Mouse (Mus musculus) ES-E14 (cell line): ENCODE data around the gene Cactin. TPM values are rescaled to one million over a fixed set of nuclear protein-coding genes. Genes with fewer than 3 reads are reported as not detected.
A peak's percentile ranks its signal among the peaks of the same experiment; 100 is the strongest.

Source experiments
- DNase-seq: peaks from one replicate; pipeline ENCODE4 v3.0.0-alpha.2; 2013; ENCODE audit warnings: low read depth, low spot score
- H3K27ac ChIP-seq: 2 replicates; pipeline ENCODE4 v1.5.1; 2012; ENCODE audit warnings: low read depth, mild to moderate bottlenecking, low read length, moderate library complexity, mixed read lengths; ENCODE audit not compliant: poor library complexity, insufficient read depth, severe bottlenecking
- H3K36me3 ChIP-seq: 2 replicates; pipeline ENCODE4 v1.6.1; 2012; ENCODE audit warnings: mild to moderate bottlenecking, low read length, moderate library complexity, mixed read lengths; ENCODE audit not compliant: control insufficient read depth, poor library complexity, insufficient read depth, severe bottlenecking
- H3K4me1 ChIP-seq, 2 experiments: fragments of 150-350 bp in 1 of 2; sonication (generic) in 1 of 2; 2 replicates each; pipeline ENCODE4 v1.6.1; 2012; ENCODE audit warnings: low read length in 2 of 2, mild to moderate bottlenecking in 1 of 2, mixed read lengths in 1 of 2; ENCODE audit not compliant: control insufficient read depth in 2 of 2, insufficient read depth in 2 of 2, poor library complexity in 1 of 2
- H3K4me3 ChIP-seq, 2 experiments: fragments of 150-350 bp in 1 of 2; sonication (generic) in 1 of 2; 2 replicates each; pipeline ENCODE4 v1.5.1; 2012; ENCODE audit warnings: low read length in 2 of 2, low read depth in 1 of 2, mild to moderate bottlenecking in 1 of 2, mixed read lengths in 1 of 2; ENCODE audit not compliant: insufficient read depth in 1 of 2, poor library complexity in 1 of 2, severe bottlenecking in 1 of 2
- H3K9ac ChIP-seq: 2 replicates; pipeline ENCODE4 v1.6.1; 2012; ENCODE audit warnings: low read depth, mild to moderate bottlenecking, low read length, mixed read lengths; ENCODE audit not compliant: poor library complexity, insufficient read depth, severe bottlenecking
- H3K9me3 ChIP-seq: fragments of 150-350 bp; sonication (generic); 2 replicates; pipeline ENCODE4 v1.6.1; 2012; ENCODE audit warnings: low read depth, mild to moderate bottlenecking, low read length; ENCODE audit not compliant: control insufficient read depth, insufficient read depth
- CHD2 ChIP-seq: IDR thresholded peaks from 2 replicates; pipeline ENCODE4 v1.6.1; 2014; ENCODE audit warnings: mild to moderate bottlenecking, low read depth, low read length, inconsistent platforms
- HCFC1 ChIP-seq: IDR thresholded peaks from 2 replicates; pipeline ENCODE4 v1.6.1; 2012; ENCODE audit warnings: low read length, inconsistent platforms, borderline replicate concordance; ENCODE audit not compliant: insufficient read depth
- MAFK ChIP-seq: IDR thresholded peaks from 2 replicates; pipeline ENCODE4 v1.6.1; 2014; ENCODE audit warnings: mild to moderate bottlenecking, low read depth, low read length, inconsistent platforms; ENCODE audit not compliant: insufficient read depth
- ZC3H11A ChIP-seq: IDR thresholded peaks from 2 replicates; pipeline ENCODE4 v1.6.1; 2012; ENCODE audit warnings: low read depth, mild to moderate bottlenecking, inconsistent platforms, low read length, borderline replicate concordance
- ZNF384 ChIP-seq: IDR thresholded peaks from 2 replicates; pipeline ENCODE4 v1.6.1; 2012; ENCODE audit warnings: low read depth, low read length, inconsistent platforms
- in situ Hi-C, 2 experiments: fragments of 600-800 bp; cut with MboI; formaldehyde crosslinking; loops; one replicate each; pipeline ENCODE4 v1.15.1; 2025; ENCODE audit warnings: low sequenced_read_pairs in 2 of 2, inconsistent platforms in 1 of 2; ENCODE audit not compliant: unreplicated experiment in 2 of 2
- total RNA-seq: library from RNA; depleted of rRNA; stranded (reverse); fragments of 300-350 nt; gene quantifications from 2 replicates; pipeline ENCODE4 v1.2.3, GENCODE M21; 2012; rRNA removed

The Cactin gene
- total RNA-seq, 1 experiment = 54.9 TPM

- H3K4me1 ChIP-seq = peaks cover 0 to 40% of the 10 kb centered on the region in 2 experiments; a peak in 3 of 4 replicates
- H3K36me3 ChIP-seq = peaks cover 71% of the 10 kb centered on the region
- H3K27ac ChIP-seq = no peak overlapping the region
- TF ChIP-seq CHD2 (no peak), ZNF384 (no peak), ZC3H11A (no peak), MAFK (no peak), HCFC1 (no peak)
- no peaks in the 10 kb centered on the region for H3K9me3 ChIP-seq
- H3K4me3 ChIP-seq = no peak overlapping the region
- no peak overlapping the region for H3K9ac ChIP-seq
- no peak for DNase-seq
- in situ Hi-C loops = no loop called here
Measured at GRCm38 (mm10) chr10:81366477-81367206, 45.7 kb downstream of the Cactin start.

- no peak overlapping the region for H3K4me3 ChIP-seq
- in situ Hi-C loops = no loop called here
- H3K36me3 ChIP-seq = peaks cover 68% of the 10 kb centered on the region
- H3K9me3 ChIP-seq = no peaks in the 10 kb centered on the region
- TF ChIP-seq ZC3H11A (no peak), CHD2 (no peak), MAFK (no peak), HCFC1 (no peak), ZNF384 (no peak)
- DNase-seq = no peak
- peaks cover 0 to 37% of the 10 kb centered on the region in 2 experiments; a peak in 3 of 4 replicates for H3K4me1 ChIP-seq
- H3K9ac ChIP-seq = no peak overlapping the region
- no peak overlapping the region for H3K27ac ChIP-seq
Measured at GRCm38 (mm10) chr10:81367207-81367495, 46.2 kb downstream of the Cactin start.

- Histone ChIP-seq H3K9ac (peak overlapping the region; percentile 46; the same call in 1 of the 2 replicates), H3K4me1 (peaks cover 6 to 15% of the 10 kb centered on the region in 2 experiments; a peak in 2 of 4 replicates), H3K36me3 (peaks cover 39% of the 10 kb centered on the region), H3K27ac (no peak overlapping the region; the same call in 1 of the 2 replicates), H3K9me3 (no peaks in the 10 kb centered on the region), H3K4me3 (peak overlapping the region in 1 of 2 experiments; percentile 10; a peak in 1 of 4 replicates)
- DNase-seq = no peak
- in situ Hi-C loops = no loop called here
- TF ChIP-seq HCFC1 (no peak), ZC3H11A (no peak), MAFK (peak; percentile 52; the same call in 1 of the 2 replicates), ZNF384 (no peak), CHD2 (no peak)
Measured at GRCm38 (mm10) chr10:81375322-81375721, 54.4 kb downstream of the Cactin start.

Other genes starting within 250 kb of the Cactin start
- 0.94 and 2.2 TPM in 2 replicates for gene Creb3l3, start 222.2 kb upstream of the Cactin start, total RNA-seq
- 115 and 121 TPM in 2 replicates for gene Map2k2, start 215.2 kb upstream of the Cactin start, total RNA-seq
- gene Zbtb7a, start 185.9 kb upstream of the Cactin start, total RNA-seq = 15.7 and 30.1 TPM in 2 replicates
- 37.8 and 50.7 TPM in 2 replicates for gene Pias4, start 153.2 kb upstream of the Cactin start, total RNA-seq
- 2,093 and 2,486 TPM in 2 replicates for gene Eef2, start 144.5 kb upstream of the Cactin start, total RNA-seq
- 65.1 and 66.4 TPM in 2 replicates for gene Dapk3, start 138.1 kb upstream of the Cactin start, total RNA-seq
- gene 4930442H23Rik, start 137.3 kb upstream of the Cactin start, total RNA-seq = 0.54 and 0.79 TPM in 2 replicates
- gene Nmrk2, start 119.1 kb upstream of the Cactin start, total RNA-seq = not detected in 2 replicates
- gene Atcay, start 90.3 kb upstream of the Cactin start, total RNA-seq = 4.1 and 5.5 TPM in 2 replicates
- gene Zfr2, start 87.9 kb upstream of the Cactin start, total RNA-seq = 0.67 and 4.7 TPM in 2 replicates
- gene Matk, start 68.2 kb upstream of the Cactin start, total RNA-seq = 0.85 and 5.0 TPM in 2 replicates
- gene Mrpl54, start 54.2 kb upstream of the Cactin start, total RNA-seq = 114 and 138 TPM in 2 replicates
- 72.3 and 90.2 TPM in 2 replicates for gene Apba3, start 54.1 kb upstream of the Cactin start, total RNA-seq
- gene Tjp3, start 29.5 kb upstream of the Cactin start, total RNA-seq = 5.2 and 15.2 TPM in 2 replicates
- 27.3 and 34.6 TPM in 2 replicates for gene Pip5k1c, start 28.1 kb upstream of the Cactin start, total RNA-seq
- gene Tbxa2r, start 7.6 kb downstream of the Cactin start, total RNA-seq = 2.3 and 4.5 TPM in 2 replicates
- 0.09 and 0.16 TPM in 2 replicates for gene Gipc3, start 22.2 kb downstream of the Cactin start, total RNA-seq
- gene Hmg20b, start 29.4 kb downstream of the Cactin start, total RNA-seq = 43.5 and 55.9 TPM in 2 replicates
- 28.7 and 46.1 TPM in 2 replicates for gene Mfsd12, start 36.4 kb downstream of the Cactin start, total RNA-seq
- 9.4 and 19.1 TPM in 2 replicates for gene 4930404N11Rik, start 44.7 kb downstream of the Cactin start, total RNA-seq
- gene Fzr1, start 57.4 kb downstream of the Cactin start, total RNA-seq = 63.0 and 94.5 TPM in 2 replicates
- 168 and 183 TPM in 2 replicates for gene Dohh, start 63.3 kb downstream of the Cactin start, total RNA-seq
- gene Gm48551, start 63.4 kb downstream of the Cactin start, total RNA-seq = 1.1 and 1.8 TPM in 2 replicates
- 2.5 and 2.7 TPM in 2 replicates for gene Gm48552, start 67.9 kb downstream of the Cactin start, total RNA-seq
- 1.7 TPM in 2 replicates for gene Smim24, start 71.9 kb downstream of the Cactin start, total RNA-seq
- 4.9 and 6.3 TPM in 2 replicates for gene Nfic, start 134.5 kb downstream of the Cactin start, total RNA-seq
- gene Celf5, start 161.6 kb downstream of the Cactin start, total RNA-seq = 5.0 and 8.2 TPM in 2 replicates
- gene Ncln, start 175.3 kb downstream of the Cactin start, total RNA-seq = 254 and 393 TPM in 2 replicates
- gene S1pr4, start 179.0 kb downstream of the Cactin start, total RNA-seq = 0.94 and 1.9 TPM in 2 replicates
- gene Gna15, start 203.1 kb downstream of the Cactin start, total RNA-seq = 11.8 and 16.6 TPM in 2 replicates
- gene Gna11, start 224.1 kb downstream of the Cactin start, total RNA-seq = 52.1 and 53.4 TPM in 2 replicates
- gene Aes, start 238.4 kb downstream of the Cactin start, total RNA-seq = 102 and 145 TPM in 2 replicates